Mouse (Mus musculus): ENCODE data around the gene Slc12a7.

GRCm38 (mm10) chr13:73751284-73751683 is 18.4 kb downstream of the Slc12a7 start:
- no peak for TF ChIP-seq GATA1 (IDR thresholded peaks at IDR 0.05; ENCODE audit: low read length)
- no peak for TF ChIP-seq TAL1 (IDR thresholded peaks at IDR 0.05; ENCODE audit: low read length)

Measured in erythroblast, embryonic 14.5 days (primary cell).